Mouse (Mus musculus): Measurements from ENCODE around the gene Sec24c.

DNA sequence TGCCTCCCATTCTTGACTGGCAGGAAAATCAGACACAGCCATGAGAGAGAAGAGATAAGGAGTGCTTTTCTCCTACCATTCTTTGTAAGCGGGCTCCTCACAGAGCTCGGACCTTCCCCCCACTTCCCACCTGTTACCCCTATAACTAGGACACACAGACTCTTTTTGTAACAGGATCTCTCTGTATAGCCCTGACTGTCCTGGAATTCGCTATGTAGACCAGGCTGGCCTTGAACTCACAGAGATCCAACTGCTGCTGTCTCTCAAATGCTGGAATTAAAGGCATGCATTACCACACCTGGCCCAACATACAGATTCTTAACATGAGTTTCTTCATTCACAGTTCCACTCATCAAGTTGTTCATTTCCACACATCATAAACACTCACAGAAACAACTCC is 11.4 kb upstream of the Sec24c start:
- TF ChIP-seq MAFK (IDR thresholded peaks at IDR 0.05; ENCODE audit: insufficient read depth, low read depth, low read length) (no peak), CHD2 (IDR thresholded peaks at IDR 0.05; ENCODE audit: low read depth, low read length) (no peak)
